Mouse (Mus musculus): ENCODE measurements at regions not wholly inside any gene's neighbourhood (a gene's known extent, or its start where the extent isn't known, plus 50 kb on each side); places are given as distances from the start of the nearest gene placed in this dataset.

- TF ChIP-seq POLR2A (IDR thresholded peaks at IDR 0.05; ENCODE audit: low read depth, low read length) (no peak), CTCF (IDR thresholded peaks at IDR 0.05; ENCODE audit: borderline replicate concordance, insufficient read depth, low read length) (no peak)
Measured at GRCm38 (mm10) chr3:142963818-142964372, 82.1 kb upstream of the Pkn2 start.
